Mouse (Mus musculus) cerebellum, adult 2 months (tissue): ENCODE results near the gene Rnf113a2. TPM values are rescaled to one million over a fixed set of nuclear protein-coding genes. Genes with fewer than 3 reads are reported as not detected.

Source experiments
- DNase-seq, 2 experiments: peaks; one replicate each; pipeline ENCODE4 v3.0.0; 2021
- H3K27ac ChIP-seq: fragments of 200-500 bp; 2 replicates; pipeline ENCODE4 v1.5.1; 2012; ENCODE audit warnings: low read length, control low read depth, inconsistent platforms; ENCODE audit not compliant: insufficient read depth
- H3K27me3 ChIP-seq: fragments of 200-500 bp; 2 replicates; pipeline ENCODE4 v1.6.1; 2012; ENCODE audit warnings: inconsistent platforms, mild to moderate bottlenecking, low read length, moderate library complexity; ENCODE audit not compliant: control insufficient read depth, insufficient read depth
- H3K4me1 ChIP-seq: fragments of 200-500 bp; 2 replicates; pipeline ENCODE4 v1.6.1; 2011; ENCODE audit warnings: low read length; ENCODE audit not compliant: control insufficient read depth, insufficient read depth
- H3K4me3 ChIP-seq: fragments of 200-500 bp; replicated peaks from 2 replicates; pipeline ENCODE3; 2011; ENCODE audit warnings: mild to moderate bottlenecking, low read depth, low read length, control low read depth; ENCODE audit not compliant: insufficient read depth
- CTCF ChIP-seq: fragments of 200-500 bp; IDR thresholded peaks from 2 replicates; pipeline ENCODE4 v1.5.1; 2011; ENCODE audit warnings: low read depth, mild to moderate bottlenecking, control low read depth, low read length, moderate library complexity, borderline replicate concordance; ENCODE audit not compliant: insufficient read depth
- POLR2A ChIP-seq: fragments of 200-500 bp; IDR thresholded peaks from 2 replicates; pipeline ENCODE4 v1.6.1; 2011; ENCODE audit warnings: low read length, control low read depth, borderline replicate concordance; ENCODE audit not compliant: insufficient read depth
- WGBS: fragments of 180-500 bp; shearing (Covaris S2); methylation state at CpG from one replicate; pipeline ENCODE4 v1.1.7; 2018; 5-methylcytosine and 5-hydroxymethylcytosine counted together
- polyA plus RNA-seq: library from polyadenylated mRNA; depleted of rRNA; stranded (reverse); fragments of >200 nt; gene quantifications from 2 replicates; pipeline ENCODE4 v1.2.3, GENCODE M21; 2012

Gene Rnf113a2
- polyA plus RNA-seq, 1 experiment = 17.6 TPM

- Histone ChIP-seq H3K27ac (no peak overlapping the region), H3K4me3 (no peak overlapping the region), H3K27me3 (no peaks in the 10 kb centered on the region), H3K4me1 (no peaks in the 10 kb centered on the region)
- TF ChIP-seq CTCF = no peak
- DNase-seq = no peak
- WGBS = 92% methylated on average over 6 of the region's 6 CpGs
Measured at GRCm38 (mm10) chr12:84390336-84390735, 26.7 kb upstream of the Rnf113a2 start.

GRCm38 (mm10) chr12:84392681-84393080 lies 24.3 kb upstream of the Rnf113a2 start:
- Histone ChIP-seq H3K4me3 (no peak overlapping the region), H3K27ac (no peak overlapping the region), H3K27me3 (no peaks in the 10 kb centered on the region), H3K4me1 (no peaks in the 10 kb centered on the region)
- DNase-seq = no peak
- no peak for TF ChIP-seq CTCF
- no peak for TF ChIP-seq POLR2A
- 99% methylated on average over 4 of the region's 4 CpGs for WGBS

DNA sequence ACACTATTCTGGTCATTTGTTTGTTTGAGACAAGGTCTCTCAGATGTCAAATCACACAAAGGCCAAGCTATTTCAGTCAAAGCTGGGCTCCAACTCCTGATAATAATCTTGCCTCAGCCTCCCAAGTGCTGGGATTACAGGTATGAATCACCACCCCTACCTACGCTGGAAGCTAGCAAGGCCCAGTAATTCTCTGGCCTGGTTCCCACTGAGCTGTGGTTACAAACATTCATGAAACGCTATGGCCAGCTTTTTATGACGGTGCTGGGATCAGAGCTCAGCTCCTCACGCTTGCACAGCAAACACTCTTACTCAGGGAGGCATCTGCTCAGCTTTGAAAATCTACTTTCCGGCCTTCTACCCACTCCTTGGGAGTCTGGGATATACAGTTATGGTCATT lies 23.1 kb upstream of the Rnf113a2 start:
- 92% methylated on average over 5 of the region's 5 CpGs for WGBS
- H3K4me3 ChIP-seq = no peak overlapping the region

DNA sequence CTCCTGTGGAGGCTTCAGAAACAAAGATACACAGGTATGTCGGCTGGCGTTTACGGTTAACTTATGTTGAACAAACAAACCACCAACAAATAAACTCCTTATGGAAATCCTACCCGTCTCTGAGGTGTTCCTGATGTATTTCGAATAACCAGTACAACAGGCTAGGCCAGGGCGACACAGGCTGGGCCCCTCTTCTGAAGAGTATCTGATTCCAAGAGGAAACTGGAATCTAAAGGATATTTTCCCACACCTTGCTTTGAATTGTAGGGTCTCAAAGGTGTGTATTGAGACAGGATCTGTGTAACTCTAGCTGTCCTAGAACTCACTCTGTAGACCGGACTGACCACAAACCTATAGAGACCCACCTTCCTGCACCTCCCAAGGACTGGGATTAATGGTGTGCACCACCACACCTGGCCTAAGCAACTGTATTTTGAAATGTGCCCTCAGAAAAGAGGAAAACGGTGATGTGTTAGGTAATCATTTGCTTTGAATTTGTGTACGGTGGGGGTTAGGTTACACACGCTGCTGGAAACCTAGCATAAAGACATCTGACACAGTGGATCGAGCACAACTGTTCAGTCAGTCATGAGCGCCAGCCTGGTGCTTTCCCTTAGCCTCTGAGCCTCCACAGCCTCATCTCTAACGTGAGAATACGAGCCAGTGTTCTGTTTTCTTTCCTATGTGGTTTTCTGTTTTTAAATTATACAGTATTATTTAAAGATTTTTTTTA lies 19.9 kb upstream of the Rnf113a2 start:
- Histone ChIP-seq H3K27me3 (no peaks in the 10 kb centered on the region), H3K4me3 (no peak overlapping the region), H3K27ac (no peak overlapping the region), H3K4me1 (no peaks in the 10 kb centered on the region)
- WGBS = 90% methylated on average over 14 of the region's 14 CpGs
- DNase-seq = no peak
- TF ChIP-seq POLR2A = no peak
- no peak for TF ChIP-seq CTCF

More for the DNA sequence above, 23.1 kb upstream of the Rnf113a2 start:
- H3K4me1 ChIP-seq = no peaks in the 10 kb centered on the region
- TF ChIP-seq POLR2A (no peak), CTCF (no peak)
- no peaks in the 10 kb centered on the region for H3K27me3 ChIP-seq
- no peak for DNase-seq
- H3K27ac ChIP-seq = no peak overlapping the region

DNA sequence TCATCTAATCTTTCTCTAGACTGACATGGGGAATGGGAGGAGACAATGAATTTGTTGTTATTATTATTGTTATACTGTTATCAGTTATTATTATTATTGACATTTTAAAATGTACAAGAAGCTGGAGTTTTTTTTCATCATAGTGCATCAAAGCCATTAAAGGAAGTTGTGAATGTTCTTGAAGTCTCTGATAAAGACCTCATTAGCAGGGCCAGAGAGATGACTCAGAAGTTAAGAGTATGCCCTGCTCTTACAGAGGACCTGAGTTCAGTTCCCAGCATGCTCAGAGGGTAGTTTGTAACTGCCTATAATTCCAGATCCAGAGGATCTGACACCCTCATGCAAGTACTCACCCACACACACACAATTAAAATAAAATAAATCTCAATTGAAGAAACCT lies 19.3 kb upstream of the Rnf113a2 start:
- H3K4me1 ChIP-seq = no peaks in the 10 kb centered on the region
- H3K4me3 ChIP-seq = no peak overlapping the region
- no peaks in the 10 kb centered on the region for H3K27me3 ChIP-seq
- no peak for DNase-seq
- TF ChIP-seq CTCF = no peak
- TF ChIP-seq POLR2A = no peak
- no peak overlapping the region for H3K27ac ChIP-seq

DNA sequence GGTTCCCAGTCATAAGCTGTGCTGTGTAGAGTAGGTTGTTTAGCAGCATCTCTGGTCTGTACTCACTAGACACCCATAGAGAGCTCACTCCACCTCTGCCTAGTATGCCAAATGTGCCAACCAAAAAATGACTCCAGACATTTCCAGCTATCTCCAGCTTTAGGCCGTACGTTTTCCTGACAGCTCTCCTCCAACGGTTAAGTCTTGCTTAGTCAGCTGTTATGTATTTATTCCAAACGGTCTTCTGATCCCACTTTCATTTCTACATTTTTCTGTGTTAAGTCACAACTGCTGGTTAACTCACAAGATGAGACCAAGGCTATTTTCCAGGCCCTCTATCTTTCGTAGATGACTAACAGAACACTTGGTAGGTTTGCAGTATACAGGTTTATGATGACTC lies 18.4 kb upstream of the Rnf113a2 start:
- no peak overlapping the region for H3K4me3 ChIP-seq
- H3K27ac ChIP-seq = no peak overlapping the region
- no peak for TF ChIP-seq POLR2A
- DNase-seq = no peak
- WGBS = 88% methylated on average over 5 of the region's 5 CpGs
- no peaks in the 10 kb centered on the region for H3K27me3 ChIP-seq
- no peaks in the 10 kb centered on the region for H3K4me1 ChIP-seq

- no peak for DNase-seq
- 86% methylated on average over 9 of the region's 9 CpGs for WGBS
- no peaks in the 10 kb centered on the region for H3K4me1 ChIP-seq
- H3K4me3 ChIP-seq = no peak overlapping the region
- no peak overlapping the region for H3K27ac ChIP-seq
- TF ChIP-seq CTCF (no peak), POLR2A (no peak)
- no peaks in the 10 kb centered on the region for H3K27me3 ChIP-seq
Measured at GRCm38 (mm10) chr12:84399135-84399534, 17.9 kb upstream of the Rnf113a2 start.

DNA sequence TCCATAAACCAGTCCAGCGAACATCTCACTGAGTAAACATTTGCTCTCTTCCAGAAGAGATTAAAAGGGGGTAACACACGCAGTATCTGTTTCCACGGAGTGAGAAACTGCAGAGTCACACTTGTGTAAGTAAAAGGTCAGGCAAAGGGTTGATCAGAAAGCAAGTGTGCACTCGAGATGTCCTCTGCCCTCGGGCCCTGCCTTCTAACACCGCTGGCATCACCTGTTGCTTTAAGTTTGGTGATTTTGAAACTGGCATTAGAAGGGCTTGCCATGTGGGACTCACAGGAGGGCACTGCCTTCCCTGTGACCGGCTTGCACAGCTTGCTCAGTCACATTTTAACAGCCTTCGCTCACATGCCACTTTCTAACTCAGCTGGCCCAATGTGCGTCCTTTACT lies 17.3 kb upstream of the Rnf113a2 start:
- Histone ChIP-seq H3K4me1 (no peaks in the 10 kb centered on the region), H3K27ac (no peak overlapping the region), H3K4me3 (no peak overlapping the region), H3K27me3 (no peaks in the 10 kb centered on the region)
- TF ChIP-seq CTCF = no peak
- TF ChIP-seq POLR2A = no peak
- DNase-seq = no peak
- WGBS = 81% methylated on average over 9 of the region's 9 CpGs

DNA sequence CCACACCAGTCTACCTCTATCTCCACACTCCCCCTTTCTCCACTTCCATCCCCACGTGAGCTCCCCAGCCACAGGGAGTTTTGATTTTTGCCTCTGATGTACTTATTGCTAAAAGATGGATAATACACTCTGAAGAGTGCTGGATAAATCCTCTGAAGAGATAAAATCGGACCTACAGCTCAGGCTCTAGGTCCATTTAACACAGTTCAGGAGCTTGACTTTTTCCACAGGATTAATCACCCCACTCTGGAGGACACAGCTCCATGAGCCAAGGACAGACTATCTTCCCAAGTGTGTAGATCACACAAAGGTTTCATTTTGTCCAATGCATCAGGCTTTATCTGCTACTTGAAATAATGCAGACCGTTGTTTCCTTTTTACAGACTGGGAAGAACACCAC lies 16.9 kb upstream of the Rnf113a2 start:
- H3K27ac ChIP-seq = no peak overlapping the region
- DNase-seq = no peak
- 81% methylated on average over 3 of the region's 3 CpGs for WGBS

More for the DNA sequence above, 16.9 kb upstream of the Rnf113a2 start:
- Histone ChIP-seq H3K4me1 (no peaks in the 10 kb centered on the region), H3K27me3 (no peaks in the 10 kb centered on the region), H3K4me3 (no peak overlapping the region)
- no peak for TF ChIP-seq POLR2A
- TF ChIP-seq CTCF = no peak
